Mouse (Mus musculus) heart, adult 8-10 months (tissue): ENCODE data around the gene Tmem212. TPM values are rescaled to one million over a fixed set of nuclear protein-coding genes. Genes with fewer than 3 reads are reported as not detected.
A peak's percentile ranks its signal among the peaks of the same experiment; 100 is the strongest.
"Not testable (repeated sequence)": the region's sequence is repeated elsewhere in the genome, so short reads cannot be mapped to it uniquely, and the experiment has no call there.

Experiments
- DNase-seq: peaks from one replicate; pipeline ENCODE4 v3.0.0; 2022; ENCODE audit warnings: low spot score
- total RNA-seq, 4 experiments: library from RNA; stranded (reverse); gene quantifications; 2 replicates each; pipeline ENCODE4 v1.2.4; 2022

Tmem212 gene
- not detected for total RNA-seq

GRCm38 (mm10) chr3:27896318-27896892 lies at the start of gene Tmem212:
TSS of gene Tmem212 (minus strand) at chr3:27896368.
- DNase-seq = no peak

- DNase-seq = not testable (repeated sequence)
Observed at GRCm38 (mm10) chr3:27945397-27945796, 49.2 kb upstream of the Tmem212 start.

DNA sequence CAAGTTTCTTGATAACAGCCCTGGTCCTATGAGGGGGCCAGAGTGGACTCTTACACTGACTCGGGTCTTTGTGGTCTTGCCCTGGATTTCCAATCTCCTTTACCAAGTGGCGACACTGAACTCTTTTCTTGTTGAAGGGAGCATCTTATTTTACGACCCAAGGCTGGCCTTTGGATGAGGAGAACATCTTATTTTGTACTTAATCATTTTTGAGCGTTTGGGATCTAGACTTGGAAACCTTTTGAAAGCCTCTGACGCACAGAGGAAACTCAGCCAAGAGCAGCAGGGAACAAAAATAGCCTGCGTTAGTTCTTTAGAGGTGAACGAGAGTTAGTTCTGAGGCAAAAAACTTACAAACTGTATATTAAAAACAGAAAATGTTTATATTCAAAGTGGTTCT lies 46.8 kb upstream of the Tmem212 start:
- DNase-seq = peak; percentile 84

GRCm38 (mm10) chr3:27941634-27942033 lies 45.5 kb upstream of the Tmem212 start:
- DNase-seq = no peak

- peak; percentile 90 for DNase-seq
Observed at GRCm38 (mm10) chr3:27938381-27939323, 42.5 kb upstream of the Tmem212 start, which contains the start of gene Pld1. TSS of gene Pld1 (plus strand) at chr3:27938695.

GRCm38 (mm10) chr3:27937144-27938110 lies 41.3 kb upstream of the Tmem212 start:
- DNase-seq = peak; percentile 41

DNA sequence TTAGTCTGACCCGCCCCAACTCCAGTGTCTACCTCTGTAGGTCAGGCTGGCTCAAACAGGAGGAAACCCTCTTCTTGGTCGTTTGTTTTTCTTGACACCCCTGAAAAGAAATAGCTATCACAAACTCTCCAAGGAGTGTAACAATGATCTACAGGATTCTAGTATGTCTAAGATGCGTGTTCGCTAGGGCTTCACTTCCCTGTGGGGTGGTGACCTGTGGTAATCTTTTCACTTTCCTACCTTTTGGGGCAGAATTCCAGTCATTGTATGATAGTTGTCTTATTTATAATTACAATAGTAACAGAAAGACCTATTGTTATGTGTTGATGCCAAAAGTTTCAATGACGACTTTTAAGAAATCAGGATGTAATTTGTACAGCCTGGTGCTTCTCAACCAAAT lies 40.6 kb upstream of the Tmem212 start:
- DNase-seq = no peak

- no peak for DNase-seq
Observed at GRCm38 (mm10) chr3:27935644-27936043, 39.5 kb upstream of the Tmem212 start.

DNA sequence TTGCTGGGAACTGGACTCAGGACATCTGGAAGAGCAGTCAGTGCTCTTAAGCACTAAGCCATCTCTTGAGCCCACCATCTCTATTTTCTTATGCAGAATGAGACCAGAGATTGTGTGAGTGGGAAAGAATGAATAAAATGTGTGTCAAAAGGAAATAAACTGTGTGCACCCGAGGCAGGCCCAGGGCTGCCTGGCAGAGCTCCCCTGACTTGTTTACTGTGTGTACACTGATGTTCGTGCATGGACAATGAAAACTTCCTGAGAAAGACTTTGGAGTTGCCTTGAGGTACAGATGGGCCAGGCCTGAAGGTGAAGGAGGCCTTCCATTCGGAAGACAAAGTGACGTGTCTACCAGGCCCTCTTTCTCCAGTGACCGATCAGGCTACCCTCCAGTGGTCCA lies 36.2 kb upstream of the Tmem212 start:
- DNase-seq = no peak

GRCm38 (mm10) chr3:27929219-27929618 lies 33.1 kb upstream of the Tmem212 start:
- DNase-seq = no peak

- DNase-seq = no peak
Observed at GRCm38 (mm10) chr3:27924037-27924436, 27.9 kb upstream of the Tmem212 start.

- no peak for DNase-seq
Observed at GRCm38 (mm10) chr3:27921268-27922020, 25.3 kb upstream of the Tmem212 start.

- no peak for DNase-seq
Observed at GRCm38 (mm10) chr3:27918656-27919436, 22.7 kb upstream of the Tmem212 start.

DNA sequence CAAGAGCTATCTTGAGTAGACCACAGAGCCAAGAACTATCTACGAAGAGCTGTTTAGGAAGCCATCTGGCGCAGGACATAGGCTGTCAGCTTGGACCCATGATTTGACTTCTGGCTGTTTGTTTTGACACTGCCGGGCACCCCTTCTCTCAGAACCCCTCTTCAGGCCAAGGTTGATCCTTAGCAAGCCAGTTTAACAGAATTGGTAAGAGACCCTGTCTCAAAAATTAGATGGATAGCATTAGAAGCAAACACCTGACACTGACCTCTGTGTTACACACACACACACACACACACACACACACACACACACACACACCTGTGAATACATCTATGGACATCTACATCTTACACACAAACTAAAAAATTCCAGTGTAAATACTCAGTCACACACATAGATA lies 12.8 kb upstream of the Tmem212 start:
- no peak for DNase-seq

DNA sequence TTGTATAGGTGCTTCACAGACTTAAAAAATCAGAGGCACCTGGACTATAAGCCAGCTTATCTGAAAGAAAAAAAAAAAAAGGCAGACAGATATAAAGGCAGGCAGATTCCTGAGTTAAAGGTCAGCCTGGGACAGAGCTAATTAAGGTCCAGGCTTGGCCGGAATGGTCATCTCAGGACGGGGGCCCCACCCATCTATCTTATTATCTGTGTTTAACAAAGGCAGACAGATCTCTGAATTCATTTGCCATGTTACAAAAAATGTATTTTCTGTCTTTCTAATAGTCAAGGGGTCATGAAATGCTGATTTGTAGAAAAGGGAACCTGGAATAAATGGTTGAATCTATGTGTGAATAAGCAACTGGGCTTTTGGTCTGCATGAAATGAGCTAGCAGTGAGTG lies 12.1 kb upstream of the Tmem212 start:
- DNase-seq = no peak

DNA sequence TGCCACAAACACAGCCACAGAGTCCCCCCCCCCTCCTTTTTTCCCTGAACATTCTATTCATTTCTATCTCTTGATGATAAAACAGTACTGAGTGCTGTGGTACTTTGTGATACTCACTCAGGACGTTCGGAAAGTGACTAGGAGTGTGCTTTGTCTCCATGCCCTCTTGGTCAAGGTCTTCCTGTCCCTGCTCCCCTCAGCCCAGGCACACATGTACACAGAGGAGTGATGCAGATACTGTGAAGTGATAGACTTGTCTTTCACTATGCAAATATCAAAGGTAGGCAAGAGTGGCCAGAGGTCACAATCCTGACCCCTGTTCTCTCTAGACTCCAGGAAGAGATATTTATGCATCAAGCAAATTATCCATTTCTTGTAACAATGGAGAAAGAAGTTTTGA lies 11.1 kb upstream of the Tmem212 start:
- DNase-seq = no peak

DNA sequence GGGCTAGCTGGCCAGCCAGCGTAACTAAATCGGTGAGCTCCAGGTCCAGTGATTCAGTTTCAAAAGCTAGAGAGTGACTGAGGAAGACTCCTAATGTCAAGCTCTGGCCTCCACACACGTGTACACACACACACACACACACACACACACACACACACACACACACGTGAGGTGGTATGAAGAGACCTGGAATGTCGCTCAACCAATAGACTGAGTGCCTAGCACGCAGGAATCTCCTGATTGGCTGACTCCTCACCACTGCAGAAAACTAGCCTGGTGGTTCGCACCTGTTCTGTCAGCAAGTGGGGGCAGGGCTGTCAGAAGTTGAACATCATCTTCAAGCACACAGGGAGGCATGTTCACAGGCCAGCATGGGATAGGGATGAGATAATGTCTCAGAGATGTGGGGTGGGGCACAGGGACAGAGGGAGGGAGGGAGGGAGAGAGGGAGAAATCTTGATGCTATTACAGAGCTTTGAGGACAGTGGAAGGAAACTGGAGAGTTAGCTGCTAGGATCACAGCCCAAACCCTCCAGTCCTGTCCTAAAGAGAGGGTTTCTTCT lies 10.6 kb upstream of the Tmem212 start:
- no peak for DNase-seq

- peak; percentile 56 for DNase-seq
Observed at GRCm38 (mm10) chr3:27904659-27905330, 8.6 kb upstream of the Tmem212 start.

DNA sequence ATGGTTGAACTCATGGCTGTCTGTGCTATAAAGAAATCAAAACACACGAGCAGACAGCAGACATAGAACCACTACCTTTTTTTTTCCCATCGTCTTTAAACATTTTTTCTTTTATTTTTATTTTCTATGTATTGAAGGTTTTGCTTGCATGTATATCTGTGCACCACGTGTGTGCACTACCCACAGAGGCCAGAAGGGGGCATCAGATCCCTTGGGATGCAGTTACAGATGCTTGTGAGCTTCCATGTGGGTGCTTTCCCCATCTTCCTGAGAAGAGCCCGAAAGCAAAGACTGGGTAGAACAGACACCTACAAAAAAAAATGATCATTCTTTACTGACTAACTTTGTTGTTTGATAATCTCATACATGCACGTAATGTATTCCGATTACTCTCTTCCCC lies 5.7 kb upstream of the Tmem212 start:
- no peak for DNase-seq
